Mouse (Mus musculus) erythroblast, adult 5-6 weeks (primary cell): ENCODE results near the gene Mnx1. TPM values are rescaled to one million over a fixed set of nuclear protein-coding genes. Genes with fewer than 3 reads are reported as not detected.
A peak's percentile ranks its signal among the peaks of the same experiment; 100 is the strongest.
"Not testable (repeated sequence)": the region's sequence is repeated elsewhere in the genome, so short reads cannot be mapped to it uniquely, and the experiment has no call there.

Experiments used
- ATAC-seq: replicated peaks from 2 replicates; pipeline ENCODE4 v1.8.0; 2016; ENCODE audit warnings: moderate number of reproducible peaks, mild to moderate bottlenecking, moderate TSS enrichment, inconsistent platforms; ENCODE audit not compliant: poor library complexity, low FRiP score, severe bottlenecking
- total RNA-seq, 2 experiments: library from RNA; stranded (forward) in 1 of 2; stranded (reverse) in 1 of 2; fragments of 150-400 nt in 1 of 2; fragments of 200-764, 138-1000 nt in 1 of 2; gene quantifications; 2 replicates each; pipeline versions ENCODE4 v1.2.3 to v1.2.4; 2015 to 2017; ENCODE audit warnings: low replicate concordance in 2 of 2

The Mnx1 gene
- total RNA-seq, 2 experiments from 2014 or later = not detected

DNA sequence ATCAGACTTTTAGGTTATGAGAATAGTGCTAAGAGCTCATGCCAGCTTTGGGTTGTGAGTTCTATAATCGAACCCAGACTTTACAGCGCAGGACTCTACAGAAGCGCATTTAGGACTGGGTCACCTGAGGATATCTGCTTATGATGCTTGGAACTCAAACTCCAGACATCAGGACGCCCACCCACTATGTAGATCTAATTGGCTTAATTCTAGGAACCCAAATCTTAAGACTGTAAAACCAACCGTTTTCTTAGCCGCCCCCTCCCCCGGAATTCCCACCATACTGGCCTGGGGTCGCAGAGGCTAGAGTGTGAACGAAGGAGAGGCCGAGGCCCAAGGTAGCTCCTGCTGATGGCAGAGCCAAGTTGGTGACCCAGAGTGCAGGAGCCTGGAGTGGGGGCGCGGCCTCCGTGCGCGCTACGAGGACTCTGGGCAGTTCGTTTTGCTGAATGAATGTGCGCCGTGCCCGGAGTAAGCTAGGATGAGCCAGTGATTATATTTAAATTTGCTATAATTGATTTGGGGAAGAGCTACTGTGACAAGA lies 7.3 kb downstream of the Mnx1 start:
- ATAC-seq = no peak

DNA sequence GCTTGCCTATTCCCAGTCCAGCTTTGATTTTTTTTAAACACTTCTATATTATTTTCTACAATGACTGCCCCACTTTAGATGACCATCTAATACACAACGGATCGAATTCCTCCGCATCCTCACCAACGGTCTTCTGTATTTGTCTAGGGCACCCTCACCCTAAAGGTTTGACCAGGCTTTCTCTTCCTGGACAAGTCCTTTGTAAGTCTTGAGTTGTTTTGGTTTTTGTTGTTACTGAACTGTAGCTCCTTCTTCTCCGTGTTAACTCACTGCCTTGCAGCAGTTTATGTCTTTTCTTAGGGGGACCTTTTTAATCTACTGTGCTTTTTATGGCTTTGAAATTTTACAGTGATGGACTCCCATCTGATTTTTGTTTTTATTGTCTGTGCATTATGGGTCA lies 8.0 kb downstream of the Mnx1 start:
- ATAC-seq = no peak

DNA sequence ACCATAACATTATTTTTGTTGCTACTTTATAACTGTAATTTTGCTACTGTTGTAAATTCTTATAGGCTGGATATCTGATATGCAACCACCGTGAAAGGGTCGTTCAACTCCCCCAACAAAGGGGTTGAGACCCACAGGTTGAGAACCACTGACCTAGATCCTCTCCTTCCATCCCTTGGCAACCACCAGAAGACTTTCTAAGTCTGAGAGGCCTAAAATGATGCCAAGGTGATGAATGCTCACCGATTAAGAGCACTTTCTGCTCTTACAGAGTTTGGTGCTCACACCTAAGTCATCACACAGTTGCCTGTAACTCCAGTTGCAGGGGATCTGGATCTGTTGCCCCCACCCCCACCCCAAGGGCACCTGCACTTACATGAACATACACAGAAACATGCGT lies 8.8 kb downstream of the Mnx1 start:
- ATAC-seq = no peak

DNA sequence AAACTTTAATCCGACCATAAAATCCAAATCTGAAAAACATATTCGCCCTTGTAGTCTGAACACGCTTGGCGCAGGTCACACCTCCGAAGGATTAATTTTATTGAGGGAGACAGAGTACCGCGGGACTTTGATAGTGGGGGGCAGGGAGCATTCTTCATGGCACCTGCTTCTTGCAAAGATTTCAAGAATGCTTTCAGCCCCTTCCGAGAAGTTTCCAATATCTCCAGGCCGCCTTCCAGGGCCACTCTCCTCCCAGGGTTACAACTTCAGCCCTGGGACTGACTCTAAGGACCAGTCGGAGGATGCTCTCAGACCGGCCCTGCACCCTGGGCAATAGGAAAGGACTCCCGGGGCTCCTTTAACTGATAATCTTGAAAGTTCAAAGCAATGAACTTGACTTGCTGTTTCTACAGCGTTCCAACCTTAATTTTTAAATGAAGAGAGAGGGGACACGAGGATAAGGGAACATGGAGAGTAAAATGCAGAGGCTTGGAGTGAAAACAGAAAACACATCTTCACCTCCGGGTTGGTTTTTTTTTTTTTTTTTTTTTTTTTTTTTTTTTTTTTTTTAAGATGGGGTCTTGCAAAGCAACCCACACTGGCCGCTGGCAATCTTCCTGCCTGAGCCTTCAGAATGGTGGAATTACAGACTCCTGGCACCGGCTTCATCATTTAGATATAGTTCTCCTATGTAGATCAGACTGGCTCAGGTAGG lies 9.8 kb downstream of the Mnx1 start:
- ATAC-seq = no peak

DNA sequence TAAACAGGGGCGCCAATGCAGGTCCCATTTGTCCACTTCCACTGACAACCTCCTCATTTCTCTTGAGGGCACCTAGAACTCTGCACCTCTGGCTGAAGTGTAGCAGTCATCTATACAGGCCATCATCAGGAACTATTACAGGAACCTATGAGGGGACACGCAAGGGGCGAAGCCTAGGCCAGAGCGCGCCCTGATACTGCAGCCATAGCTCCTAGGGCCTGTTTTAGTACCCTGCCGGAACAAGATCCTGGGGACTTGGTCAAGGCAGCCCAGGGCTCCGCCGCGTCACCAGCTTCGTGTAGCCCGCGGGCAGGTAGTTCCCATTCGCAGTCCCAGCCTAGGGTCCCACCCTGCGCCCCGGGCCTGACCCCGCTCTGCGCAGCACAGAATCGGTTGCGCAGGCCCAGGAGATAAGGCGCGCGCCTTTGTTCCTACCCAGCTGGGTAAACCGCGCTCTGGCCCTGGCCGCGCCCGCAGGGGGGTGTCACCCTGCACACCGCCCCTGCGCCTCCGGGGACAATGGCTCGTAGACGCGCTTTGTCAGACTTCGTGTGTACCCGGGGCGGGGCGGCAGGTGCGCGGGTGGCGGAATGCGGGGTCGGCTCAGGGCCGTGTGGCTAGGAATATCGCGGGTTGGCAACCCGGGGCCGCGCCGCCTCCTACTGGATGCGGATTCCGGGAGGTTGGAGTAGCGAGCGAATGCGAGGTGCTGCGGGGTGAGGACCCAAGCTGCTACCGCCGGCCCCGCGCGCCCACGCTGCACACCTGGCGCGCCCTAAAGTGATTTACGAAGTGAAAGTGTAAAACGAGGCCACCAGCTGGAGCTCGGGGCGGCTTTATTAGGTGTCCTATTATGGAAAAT lies 10.6 kb downstream of the Mnx1 start:
- ATAC-seq = no peak

DNA sequence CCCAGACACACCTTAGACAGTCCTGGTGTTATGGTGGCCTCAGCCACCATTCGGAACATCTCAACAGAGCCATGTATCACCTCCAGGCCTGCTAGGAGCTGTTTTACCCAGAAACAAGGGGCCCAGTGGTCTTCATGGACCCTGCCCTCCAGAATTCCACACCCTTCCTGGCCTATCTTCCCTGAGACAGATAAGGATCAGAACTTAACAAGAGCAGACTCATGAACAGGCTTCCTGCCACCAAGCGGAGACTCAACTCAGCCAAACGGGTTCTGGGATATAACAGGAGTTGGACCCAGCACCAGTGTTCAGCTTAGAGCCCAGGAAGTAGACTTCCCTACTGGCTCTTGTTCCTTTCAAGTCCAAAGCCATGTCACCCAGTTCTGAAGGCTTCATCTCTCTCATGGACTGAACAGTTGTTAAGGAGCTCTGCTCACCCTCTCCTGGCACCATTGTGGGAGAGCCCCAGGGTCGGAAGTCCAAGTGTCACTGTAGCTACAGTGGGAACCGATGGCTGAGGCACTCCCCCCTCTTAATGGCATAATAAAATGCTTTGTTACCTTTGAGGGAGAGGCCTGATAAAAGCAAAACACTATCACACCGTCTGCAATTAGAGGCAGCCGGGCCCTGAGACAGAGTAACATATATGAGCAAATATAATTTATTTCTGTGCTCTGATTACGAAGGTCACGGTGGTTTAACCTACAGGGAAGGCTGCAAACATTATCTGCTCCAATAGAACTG lies 15.2 kb downstream of the Mnx1 start:
- ATAC-seq = 0 out of 2 replicates have a peak, but pooled peaks have one; percentile 21

DNA sequence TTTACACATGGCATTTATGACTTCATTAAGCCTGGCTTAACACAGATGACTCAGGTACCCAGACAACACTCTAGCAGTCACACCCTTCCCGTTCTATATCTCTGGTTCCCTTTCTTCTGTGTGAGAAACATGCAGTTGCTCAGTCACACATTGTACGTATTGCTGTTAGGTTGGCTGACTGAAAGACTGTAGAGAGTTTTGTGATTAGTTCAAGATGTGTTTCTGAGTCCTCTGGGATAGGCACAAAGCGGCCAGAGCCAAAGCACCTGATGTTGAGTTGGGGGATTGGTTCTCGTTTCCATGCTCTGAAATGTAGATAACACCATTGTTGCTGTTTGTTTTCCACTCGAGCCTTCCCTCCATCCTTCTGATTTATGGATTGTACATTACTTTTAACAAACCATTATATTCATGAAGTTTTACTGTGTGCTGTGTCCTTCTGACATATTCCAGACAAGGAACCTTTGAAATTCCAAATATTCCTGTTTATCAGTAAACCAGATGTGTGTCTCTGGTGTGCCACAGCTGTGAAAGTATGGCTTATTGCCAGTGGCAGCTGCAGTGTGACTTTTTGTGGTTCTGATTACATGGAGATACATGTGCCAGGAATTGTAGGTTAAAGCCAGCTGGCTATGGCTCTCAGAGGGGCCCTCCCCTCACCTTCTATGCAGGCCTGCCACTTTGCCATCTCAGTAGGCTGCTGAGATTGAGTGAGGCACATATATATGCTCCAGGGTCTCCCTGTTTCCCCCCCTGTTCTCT lies 21.2 kb downstream of the Mnx1 start:
- ATAC-seq = no peak

DNA sequence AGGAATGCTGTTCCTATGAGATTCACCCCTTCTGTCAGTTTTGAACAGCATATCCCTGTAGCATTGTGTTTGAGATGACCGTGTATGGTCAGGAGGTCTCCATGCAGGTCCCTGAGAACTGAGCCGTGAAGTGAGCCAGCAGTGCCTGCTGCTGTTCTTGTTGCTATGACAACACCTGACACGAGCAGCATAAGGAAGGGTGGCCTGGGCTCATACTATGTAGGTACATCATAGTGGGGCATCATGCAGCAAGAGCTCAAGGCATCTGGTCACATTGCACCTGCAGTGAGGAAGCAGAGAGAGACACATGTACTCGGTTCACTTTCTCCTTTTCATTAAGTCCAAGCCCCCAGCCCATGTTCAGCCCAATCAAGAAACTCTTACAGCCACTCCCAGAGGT lies 25.9 kb downstream of the Mnx1 start:
- ATAC-seq = no peak

DNA sequence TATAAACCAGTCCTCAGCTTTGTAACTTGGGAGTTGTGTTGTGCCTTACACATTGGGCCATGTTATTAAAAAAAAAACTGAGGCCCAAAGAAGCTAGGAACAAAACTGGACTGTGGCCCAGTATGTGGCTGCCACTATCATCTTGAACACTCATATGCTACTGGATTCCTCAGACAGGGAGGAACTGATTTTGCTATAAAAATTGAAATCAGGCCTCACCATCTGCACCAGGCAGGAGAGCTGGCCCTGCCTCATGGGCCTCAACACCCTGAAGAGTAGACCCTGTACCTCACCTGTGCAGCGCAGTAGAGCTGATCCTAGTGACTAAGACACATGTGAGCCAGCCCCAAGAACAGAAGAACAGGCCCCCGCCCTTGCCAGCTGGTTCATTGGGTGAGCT lies 33.0 kb downstream of the Mnx1 start:
- ATAC-seq = no peak

DNA sequence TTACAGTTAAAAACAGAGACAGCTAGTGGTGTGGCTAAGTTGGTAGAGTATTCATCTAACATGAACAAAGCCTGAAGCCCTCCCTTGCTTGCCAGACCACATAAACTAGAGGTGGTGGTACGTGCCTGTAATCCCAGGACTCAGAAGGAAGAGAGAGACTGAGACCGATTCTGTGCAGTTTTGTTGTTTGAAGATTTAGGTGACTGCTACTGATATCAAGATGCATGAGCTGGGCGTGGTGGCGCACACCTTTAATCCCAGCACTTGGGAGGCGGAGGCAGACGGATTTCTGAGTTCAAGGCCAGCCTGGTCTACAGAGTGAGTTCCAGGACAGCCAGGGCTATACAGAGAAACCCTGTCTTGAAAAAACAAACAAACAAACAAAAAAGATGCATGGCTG lies 41.5 kb downstream of the Mnx1 start:
- not testable (repeated sequence) for ATAC-seq

DNA sequence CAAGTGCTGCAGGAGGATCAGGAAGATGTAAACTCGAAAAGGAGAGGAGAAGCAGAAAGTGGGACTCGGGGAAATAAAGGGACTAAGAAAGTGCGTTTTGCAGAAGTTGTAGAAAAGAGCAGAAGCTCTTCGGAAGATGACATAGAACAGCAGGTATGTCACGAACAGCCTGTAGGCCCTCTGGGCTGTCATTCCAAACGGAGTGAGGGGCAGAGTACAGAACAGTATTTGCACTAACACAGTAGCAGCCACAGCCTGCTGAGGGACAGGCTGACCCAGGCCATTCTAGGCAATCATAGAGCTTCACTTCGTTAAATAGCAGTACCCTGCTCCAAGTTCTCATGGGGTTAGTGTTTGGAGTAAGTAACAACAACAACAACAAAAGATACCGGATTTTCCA lies 42.8 kb downstream of the Mnx1 start:
- no peak for ATAC-seq

DNA sequence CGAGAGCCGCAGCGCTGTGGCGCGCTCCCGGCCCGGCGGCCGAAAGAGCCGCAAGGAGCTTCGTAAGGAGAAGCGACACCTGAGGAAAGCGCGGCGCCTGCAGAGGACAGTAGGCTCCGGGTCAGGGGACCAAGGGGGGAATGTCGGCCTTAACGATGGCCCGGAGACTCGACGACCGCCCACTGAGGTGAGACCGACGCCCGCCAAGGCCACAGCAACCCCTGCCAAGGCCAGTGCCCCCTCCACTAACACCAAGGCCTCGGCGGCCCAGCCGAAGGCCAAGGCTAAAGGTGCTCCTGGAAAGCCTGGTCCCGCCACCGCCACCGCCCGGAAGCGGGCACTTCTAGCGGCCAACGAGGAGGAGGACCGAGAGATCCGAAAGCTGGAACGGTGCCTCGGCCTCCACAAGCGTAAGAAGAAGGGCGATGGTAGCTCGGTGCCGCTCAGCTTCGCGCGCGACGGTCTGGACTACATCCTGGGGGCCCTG lies 43.4 kb downstream of the Mnx1 start:
- peak; percentile 73 for ATAC-seq

DNA sequence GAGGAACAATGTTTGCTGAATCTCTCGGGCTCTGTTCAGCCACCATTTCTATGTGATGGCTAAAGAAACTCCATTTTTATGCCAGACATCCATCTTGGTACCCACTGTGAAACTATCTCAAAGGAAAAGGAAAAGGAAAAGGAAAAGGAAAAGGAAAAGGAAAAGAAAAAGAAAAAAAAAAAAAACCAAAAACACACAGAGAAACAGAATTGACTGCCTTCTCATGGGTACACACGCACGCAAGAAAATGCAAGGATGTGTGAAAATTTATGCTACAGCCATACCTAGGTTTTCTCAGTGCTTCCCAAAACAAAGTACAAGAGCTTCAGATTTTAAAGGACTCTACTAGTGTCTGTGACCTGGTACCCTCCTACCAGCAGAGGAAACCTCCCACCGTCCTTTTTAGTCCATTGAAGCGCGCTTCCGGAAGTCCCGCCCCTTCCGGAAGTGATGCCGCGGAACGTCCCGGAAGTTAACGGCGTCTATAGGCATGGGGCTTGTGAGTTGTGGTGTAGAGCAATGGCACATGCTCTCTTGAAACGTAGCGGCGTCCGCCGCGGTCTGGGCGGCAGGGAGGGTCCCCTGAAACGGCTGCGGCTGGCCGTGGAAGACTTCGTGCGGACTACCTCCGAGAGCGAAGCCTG lies 43.9 kb downstream of the Mnx1 start, which contains the start of gene Nom1:
TSS of gene Nom1 (plus strand) at position 437 of the 644 bp plus-strand sequence.
- peak; percentile 94 for ATAC-seq

DNA sequence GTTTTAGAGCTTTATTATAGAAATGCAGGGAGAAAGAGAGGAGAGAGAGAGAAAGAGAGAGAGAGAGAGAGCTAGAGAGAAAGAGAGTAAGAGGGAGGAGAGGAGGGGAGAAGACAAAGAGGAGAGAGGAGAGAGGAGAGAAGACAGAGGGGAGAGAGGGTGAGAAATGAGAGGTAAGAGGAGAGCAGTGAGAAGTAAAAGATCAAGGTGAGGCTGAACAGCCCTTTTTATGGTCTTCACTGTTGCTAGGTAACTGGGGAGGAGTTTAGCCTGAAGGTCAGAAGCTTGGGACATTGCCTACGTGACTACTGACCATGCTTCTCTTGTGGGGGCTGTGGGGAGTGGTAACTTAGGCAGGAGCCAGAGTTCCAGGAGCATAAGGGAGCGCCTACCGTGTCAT lies 54.9 kb downstream of the Mnx1 start:
- not testable (repeated sequence) for ATAC-seq

Other genes starting within 250 kb of the Mnx1 start
- gene Lmbr1, start 100.1 kb downstream of the Mnx1 start, total RNA-seq (2015; ENCODE audit: low replicate concordance) = 0.58 TPM in 1 of 2 replicates, not detected in the other
- 0.70 and 2.1 TPM in 2 replicates for gene Lmbr1, start 100.1 kb downstream of the Mnx1 start, total RNA-seq (2017; ENCODE audit: low replicate concordance)
- 0.77 and 5.2 TPM in 2 replicates for gene Nom1, start 43.8 kb downstream of the Mnx1 start, total RNA-seq (2015; ENCODE audit: low replicate concordance)
- gene Nom1, start 43.8 kb downstream of the Mnx1 start, total RNA-seq (2017; ENCODE audit: low replicate concordance) = 3.0 and 7.2 TPM in 2 replicates
- 11.3 and 15.6 TPM in 2 replicates for gene Ube3c, start 90.8 kb upstream of the Mnx1 start, total RNA-seq (2015; ENCODE audit: low replicate concordance)
- 12.9 and 16.2 TPM in 2 replicates for gene Ube3c, start 90.8 kb upstream of the Mnx1 start, total RNA-seq (2017; ENCODE audit: low replicate concordance)